Mouse (Mus musculus) myocyte (in vitro differentiated cells): ENCODE results near the gene Myt1l.

ENCODE experiments used
- CEBPB ChIP-seq: IDR thresholded peaks from 2 replicates; pipeline ENCODE4 v1.6.1; 2011; ENCODE audit warnings: mild to moderate bottlenecking, moderate library complexity; ENCODE audit not compliant: poor library complexity, insufficient read depth, severe bottlenecking
- E2F4 ChIP-seq: IDR thresholded peaks from one replicate; pipeline ENCODE4 v1.6.1; 2011; ENCODE audit warnings: mild to moderate bottlenecking, control low read depth, moderate library complexity; ENCODE audit not compliant: insufficient read depth
- MAX ChIP-seq: IDR thresholded peaks from one replicate; pipeline ENCODE4 v1.6.1; 2011; ENCODE audit warnings: low read depth, mild to moderate bottlenecking, control low read depth
- MYOD1 ChIP-seq, 3 experiments: IDR thresholded peaks; one replicate each; pipeline ENCODE4 v1.6.1; 2011; ENCODE audit warnings: control low read depth in 2 of 3, low read depth in 2 of 3, mild to moderate bottlenecking in 2 of 3, moderate library complexity in 1 of 3; ENCODE audit not compliant: insufficient read length in 2 of 3, control insufficient read depth in 1 of 3
- MYOG ChIP-seq, 3 experiments: IDR thresholded peaks; one replicate each; pipeline ENCODE4 v1.6.1; 2011; ENCODE audit warnings: control low read depth in 2 of 3, low read depth in 2 of 3, mild to moderate bottlenecking in 2 of 3; ENCODE audit not compliant: insufficient read length in 2 of 3, control insufficient read depth in 1 of 3, insufficient read depth in 1 of 3
- POLR2A ChIP-seq: IDR thresholded peaks from one replicate; pipeline ENCODE4 v1.6.1; 2011; ENCODE audit warnings: low read depth, mild to moderate bottlenecking, control low read depth, moderate library complexity; ENCODE audit not compliant: insufficient read length
- POLR2AphosphoS2 ChIP-seq: IDR thresholded peaks from one replicate; pipeline ENCODE4 v1.6.1; 2011; ENCODE audit warnings: low read depth, control low read depth; ENCODE audit not compliant: insufficient read length
- REST ChIP-seq: IDR thresholded peaks from one replicate; pipeline ENCODE4 v1.6.1; 2011; ENCODE audit warnings: mild to moderate bottlenecking, control low read depth, moderate library complexity; ENCODE audit not compliant: insufficient read depth, insufficient read length
- SRF ChIP-seq: IDR thresholded peaks from one replicate; pipeline ENCODE4 v1.6.1; 2011; ENCODE audit warnings: low read depth; ENCODE audit not compliant: control insufficient read depth, insufficient read length
- TCF12 ChIP-seq: IDR thresholded peaks from one replicate; pipeline ENCODE4 v1.6.1; 2011; ENCODE audit warnings: mild to moderate bottlenecking, control low read depth; ENCODE audit not compliant: poor library complexity, insufficient read depth, severe bottlenecking
- TCF3 ChIP-seq: IDR thresholded peaks from one replicate; pipeline ENCODE4 v1.6.1; 2011; ENCODE audit warnings: low read depth, control low read depth; ENCODE audit not compliant: insufficient read length
- USF1 ChIP-seq: IDR thresholded peaks from one replicate; pipeline ENCODE4 v1.6.1; 2011; ENCODE audit warnings: low read depth, mild to moderate bottlenecking, control low read depth, moderate library complexity

GRCm38 (mm10) chr12:29750604-29751128, 222.5 kb downstream of the Myt1l start:
- TF ChIP-seq POLR2A (no peak), POLR2AphosphoS2 (no peak), CEBPB (no peak), MYOD1 (IDR thresholded peaks at IDR 0.05; ENCODE audit: control insufficient read depth in 1 of 3, insufficient read length in 2 of 3, low read depth in 2 of 3) (no peak), MAX (no peak), TCF12 (no peak), E2F4 (no peak), SRF (no peak), USF1 (no peak), TCF3 (no peak), REST (no peak), MYOG (IDR thresholded peaks at IDR 0.05; ENCODE audit: control insufficient read depth in 1 of 3, insufficient read depth in 1 of 3, insufficient read length in 2 of 3, low read depth in 2 of 3) (no peak)
